Mouse (Mus musculus) midbrain, embryonic 10.5 days (tissue): ENCODE results near the gene Sap30l. TPM values are rescaled to one million over a fixed set of nuclear protein-coding genes. Genes with fewer than 3 reads are reported as not detected.

Experiments
- polyA plus RNA-seq: library from polyadenylated mRNA; unstranded; fragments of >200 nt; fragmentation: Nextera tagmentation; extraction: Ambion mirVana; gene quantifications from 2 replicates; pipeline ENCODE4 v1.2.1, GENCODE M21; 2016

Gene Sap30l
- polyA plus RNA-seq, 1 experiment from 2014 or later, result 7.2 TPM

Other genes starting within 250 kb of the Sap30l start
- gene Galnt10, start 156.2 kb upstream of the Sap30l start, polyA plus RNA-seq, result 28.1 and 30.7 TPM in 2 replicates
- gene Hand1, start 31.2 kb downstream of the Sap30l start, polyA plus RNA-seq, result 0.15 TPM in 1 of 2 replicates, not detected in the other
- gene Larp1, start 207.4 kb downstream of the Sap30l start, polyA plus RNA-seq, result 13.0 and 15.3 TPM in 2 replicates